Mouse (Mus musculus) megakaryocyte progenitor cell, adult 5-6 weeks (primary cell): ENCODE results near the gene Hmgcll1. TPM values are rescaled to one million over a fixed set of nuclear protein-coding genes. Genes with fewer than 3 reads are reported as not detected.

ENCODE experiments used
- ATAC-seq: replicated peaks from 2 replicates; pipeline ENCODE4 v1.8.0; 2016; ENCODE audit warnings: mild to moderate bottlenecking, moderate TSS enrichment, inconsistent platforms; ENCODE audit not compliant: poor library complexity
- total RNA-seq, 2 experiments: library from RNA; stranded (forward) in 1 of 2; stranded (reverse) in 1 of 2; fragments of 157-497, 149-512 nt in 1 of 2; fragments of 200-1000 nt in 1 of 2; gene quantifications; 2 replicates each; pipeline versions ENCODE4 v1.2.3 to v1.2.4; 2015 to 2017

Gene Hmgcll1
- total RNA-seq (2015): not detected in 2 replicates
- 1.5 TPM in 1 of 2 replicates, not detected in the other for total RNA-seq (2017)

DNA sequence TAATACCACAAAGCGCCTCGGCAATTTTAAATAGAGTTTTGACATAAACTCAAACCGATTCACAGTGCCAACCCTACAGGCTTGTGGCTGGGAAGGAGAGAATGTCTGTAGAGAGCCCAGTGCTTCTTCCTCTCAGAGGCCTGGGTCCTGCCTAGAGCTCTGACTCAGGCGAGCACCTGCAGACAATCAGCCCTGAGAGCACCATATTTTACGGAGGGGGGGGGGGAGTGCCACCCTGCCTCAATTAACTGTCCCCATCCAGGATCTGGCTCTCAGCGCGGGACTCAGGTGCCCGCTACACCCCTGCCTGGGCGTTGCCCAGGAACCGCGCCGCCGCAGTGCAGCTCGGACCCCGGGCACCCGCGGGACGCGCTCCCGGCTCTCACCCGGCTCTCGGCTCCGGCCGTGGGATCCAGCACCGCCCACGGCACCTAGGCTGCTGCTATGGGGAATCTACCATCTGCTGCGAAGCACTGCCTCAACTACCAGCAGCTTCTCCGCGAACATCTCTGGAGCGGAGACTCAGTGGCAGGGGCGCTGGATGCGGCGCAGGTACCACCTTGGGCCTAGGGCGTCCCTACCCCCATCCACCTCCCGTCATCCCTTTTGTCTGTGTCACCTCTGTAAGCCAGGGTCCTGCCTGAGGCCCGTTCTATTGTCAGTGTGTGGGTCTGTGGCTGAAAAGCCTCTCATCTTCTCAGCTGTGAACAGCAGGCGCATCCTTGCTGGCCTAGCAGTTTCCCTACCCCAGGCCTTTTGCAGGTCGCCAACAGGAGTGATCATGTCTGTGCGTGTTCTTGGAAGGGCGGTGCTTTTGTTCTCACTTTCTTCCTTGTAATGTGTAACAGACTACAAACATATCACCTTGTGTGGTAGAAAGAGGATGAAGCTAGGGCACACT, at the start of gene Hmgcll1:
Gene Hmgcll1 (plus strand): TSS at position 225 of the 901 bp plus-strand sequence.
- ATAC-seq: 0 out of 2 replicates have a peak, but pooled peaks have one; percentile 26

DNA sequence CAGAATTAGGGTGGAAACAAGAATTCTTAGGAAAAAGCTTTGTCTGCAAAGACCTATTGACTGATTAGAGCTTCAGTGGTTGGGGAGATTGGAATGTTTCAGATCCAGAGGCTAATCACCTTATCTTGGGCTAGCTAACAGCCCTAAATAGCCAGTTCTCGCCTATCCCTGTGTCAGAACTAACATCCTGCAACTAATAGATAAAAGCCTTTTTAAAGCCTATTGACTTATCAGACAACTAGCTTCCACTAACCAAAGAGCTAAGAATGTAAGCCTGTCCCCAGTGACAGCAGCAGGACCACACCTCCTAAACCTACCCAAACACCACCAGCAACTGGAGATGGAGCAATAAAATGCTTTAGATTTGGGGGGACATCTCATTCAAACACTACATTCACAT, 34.6 kb upstream of the Hmgcll1 start:
- peak; percentile 50 for ATAC-seq

DNA sequence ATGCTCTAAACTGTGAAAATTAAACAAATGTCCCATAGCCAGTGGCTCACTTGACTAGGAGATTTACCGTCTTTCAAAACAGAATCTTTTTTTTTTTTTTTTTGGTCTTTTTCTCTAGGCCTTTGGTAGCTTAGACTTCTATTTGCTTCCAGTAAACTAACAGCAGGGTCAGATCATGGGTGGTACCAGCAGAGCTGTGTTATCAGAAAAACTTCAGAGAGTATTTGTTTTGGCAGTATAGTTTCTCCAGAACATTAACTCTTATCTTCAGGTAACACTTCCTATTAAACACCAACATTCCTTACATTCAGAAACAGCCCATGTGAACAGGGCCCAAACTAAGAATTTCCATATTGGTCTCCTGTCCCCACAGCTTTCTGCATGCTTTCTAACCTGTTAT, 33.5 kb upstream of the Hmgcll1 start:
- no peak for ATAC-seq

DNA sequence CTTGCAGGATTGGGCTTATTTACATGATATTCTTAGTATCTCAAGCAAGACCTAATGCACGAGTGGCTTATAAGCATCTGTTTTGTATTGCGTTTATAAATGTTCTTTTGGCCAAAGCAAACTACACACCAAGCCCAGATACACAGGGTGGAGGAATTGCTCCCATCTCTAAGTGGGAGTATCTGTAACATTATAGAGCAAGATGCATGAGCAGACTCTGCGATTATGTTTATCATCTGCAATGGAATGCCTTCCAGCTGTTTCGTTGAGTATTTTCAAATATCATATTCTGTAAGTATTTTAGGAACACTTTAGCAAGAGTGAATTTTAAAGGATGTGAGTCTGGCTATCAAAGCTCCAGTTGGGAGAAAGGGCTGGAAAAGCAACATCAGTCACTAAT, 25.2 kb upstream of the Hmgcll1 start:
- no peak for ATAC-seq

DNA sequence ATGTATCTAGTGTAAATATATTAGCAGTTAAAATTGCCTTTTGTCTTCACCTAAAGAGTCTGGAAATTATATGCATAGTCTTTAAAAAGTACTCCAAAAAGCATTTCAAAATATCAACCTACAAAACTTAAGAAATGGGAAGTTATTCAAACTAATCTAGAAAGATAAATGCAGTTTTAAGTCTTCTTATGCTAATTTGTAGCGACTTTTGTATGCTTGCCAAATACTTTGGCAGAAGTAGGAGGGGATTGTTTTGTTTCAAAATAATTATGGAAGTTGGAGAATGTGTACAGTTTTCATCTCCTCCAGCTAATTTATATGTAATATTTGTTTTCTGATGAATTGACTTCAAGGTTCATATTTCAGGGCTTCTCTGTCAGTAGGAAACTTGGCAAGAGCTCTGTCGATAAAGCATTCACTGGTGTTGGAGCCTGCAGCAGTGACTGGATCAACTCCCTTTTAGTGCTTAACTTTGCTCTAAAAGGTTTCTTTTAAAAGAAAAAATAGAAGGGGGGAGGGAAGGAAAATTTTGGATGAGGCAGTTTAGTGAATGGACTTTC, 15.8 kb upstream of the Hmgcll1 start:
- ATAC-seq: no peak

DNA sequence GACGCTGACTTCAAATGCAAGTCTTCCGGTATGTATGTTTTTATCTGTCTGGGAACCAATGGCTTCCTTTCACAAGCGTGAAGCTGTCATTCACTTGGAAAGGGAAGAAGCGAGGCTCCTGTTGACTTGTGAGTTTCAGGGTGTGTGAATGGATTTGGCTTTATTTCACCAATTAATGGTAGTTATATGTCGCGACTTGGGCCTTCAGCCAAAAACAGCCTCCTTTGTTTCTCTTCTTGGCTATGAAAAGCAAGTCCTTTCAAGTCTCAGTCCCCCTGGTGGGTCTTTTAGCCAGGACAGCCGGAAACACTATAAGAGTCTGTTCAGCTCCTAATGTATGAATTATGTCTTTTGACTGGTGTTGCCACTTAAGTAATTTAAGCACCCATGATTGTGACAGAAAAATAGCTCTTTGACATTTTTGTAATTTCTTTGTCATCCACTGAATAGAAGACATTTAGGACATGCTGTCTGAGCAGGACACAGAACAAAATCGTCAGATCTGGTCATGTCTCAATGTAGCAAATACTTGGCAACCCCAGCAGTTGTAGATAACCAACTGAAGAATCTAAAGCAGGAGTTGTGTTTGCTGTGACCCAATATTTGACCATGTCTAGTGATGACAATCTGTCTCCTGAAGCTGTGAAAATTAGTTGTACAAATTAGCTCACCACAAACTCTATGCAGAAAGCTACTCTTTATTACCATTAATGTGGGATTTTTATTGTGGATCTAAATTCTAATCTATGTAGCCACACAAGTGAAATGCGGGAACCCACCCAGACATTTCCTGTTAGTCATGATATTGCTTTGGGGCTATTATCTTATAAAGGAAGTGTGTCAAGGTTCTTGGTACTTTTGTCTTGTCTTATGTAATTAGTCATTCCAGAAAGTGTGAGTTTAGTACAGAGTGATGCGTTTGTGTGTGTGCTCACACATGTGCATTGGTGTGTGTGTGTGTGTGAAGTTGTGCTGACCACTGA, 13.5 kb upstream of the Hmgcll1 start:
- ATAC-seq: 0 out of 2 replicates have a peak, but pooled peaks have one; percentile 11

DNA sequence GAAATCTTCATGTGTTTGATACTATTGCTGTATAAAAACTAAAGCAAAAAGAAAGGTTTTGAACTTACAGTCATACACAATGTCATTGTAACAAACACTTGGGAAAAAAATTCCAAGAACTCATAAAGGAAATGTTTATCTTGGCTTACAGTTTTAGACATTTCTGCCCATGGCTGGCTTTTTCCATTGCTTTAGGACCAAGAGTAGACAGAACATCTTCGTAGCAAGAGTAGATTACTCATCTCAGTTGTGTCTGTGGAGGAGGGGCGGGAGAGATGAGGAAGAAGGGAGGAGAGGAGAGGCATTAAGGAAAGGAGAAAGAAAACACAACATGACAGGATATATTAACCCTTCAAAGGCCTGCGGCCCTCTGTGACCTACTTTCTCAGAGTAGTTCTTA, 11.6 kb upstream of the Hmgcll1 start:
- no peak for ATAC-seq

DNA sequence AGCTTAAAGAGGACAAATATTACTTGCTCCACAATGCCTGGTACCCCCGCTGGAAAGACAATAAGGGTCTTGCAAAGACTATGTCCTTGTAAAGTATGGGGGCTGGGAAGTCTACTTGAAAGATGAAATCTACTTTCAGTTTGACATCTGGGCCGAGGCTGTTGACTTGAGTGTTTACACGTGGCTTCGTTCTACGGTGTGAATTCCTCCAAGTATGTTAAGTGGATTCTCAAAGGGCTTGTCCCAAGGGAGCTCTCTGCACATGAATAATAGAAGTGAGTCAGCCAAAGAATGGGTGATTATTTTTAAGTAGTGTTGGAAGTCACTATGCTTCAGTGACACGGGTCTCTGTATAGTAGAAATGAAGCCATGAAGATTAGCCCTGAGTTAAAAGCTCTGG, 11.0 kb upstream of the Hmgcll1 start:
- no peak for ATAC-seq

DNA sequence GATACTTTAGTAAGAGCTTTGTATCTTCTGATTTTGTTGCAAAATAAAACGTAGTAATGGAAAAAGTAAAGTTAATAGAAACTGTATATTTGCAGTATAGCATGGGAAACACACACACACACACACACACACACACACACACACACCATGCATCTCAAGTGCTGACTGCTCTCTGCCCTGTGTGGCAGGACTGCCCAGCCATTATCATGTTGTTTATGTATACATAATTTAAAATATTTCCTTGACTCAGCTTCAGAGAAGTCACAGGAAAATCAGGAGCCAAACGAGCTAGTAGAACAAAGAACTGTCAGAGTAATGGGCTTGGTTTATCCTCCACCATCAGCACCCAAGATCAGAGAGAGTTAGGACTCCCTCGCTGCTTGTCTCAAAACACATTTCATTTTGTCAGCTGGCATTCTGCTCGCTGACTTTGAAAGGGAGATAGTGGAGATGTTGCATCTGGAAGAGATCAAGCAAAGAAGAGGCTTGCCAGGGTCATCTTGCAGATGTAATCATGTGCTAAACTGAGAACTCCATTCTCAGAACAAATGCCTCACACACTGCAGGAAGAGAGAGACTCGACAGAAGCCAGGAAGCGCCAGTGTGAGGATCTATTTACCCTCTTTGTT, 7.2 kb upstream of the Hmgcll1 start:
- no peak for ATAC-seq

DNA sequence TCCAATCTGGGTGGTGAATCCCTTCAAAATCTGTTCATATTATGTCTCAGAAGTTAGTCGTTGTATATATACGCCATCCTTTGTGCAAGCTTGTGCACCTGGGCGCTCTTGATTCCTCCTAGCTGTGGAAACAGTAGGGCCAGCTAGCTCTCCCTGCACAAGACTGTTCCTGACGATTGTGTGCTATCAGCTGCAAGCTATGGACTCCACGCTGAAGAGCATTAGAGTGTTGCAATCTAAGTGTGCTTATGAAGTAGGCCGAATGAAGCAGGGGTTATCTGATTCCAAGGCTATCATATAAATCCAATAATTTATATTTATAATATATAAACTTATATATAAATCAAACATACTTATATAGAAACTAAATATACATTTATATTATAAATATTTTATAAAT, 866 bp upstream of the Hmgcll1 start:
- no peak for ATAC-seq

DNA sequence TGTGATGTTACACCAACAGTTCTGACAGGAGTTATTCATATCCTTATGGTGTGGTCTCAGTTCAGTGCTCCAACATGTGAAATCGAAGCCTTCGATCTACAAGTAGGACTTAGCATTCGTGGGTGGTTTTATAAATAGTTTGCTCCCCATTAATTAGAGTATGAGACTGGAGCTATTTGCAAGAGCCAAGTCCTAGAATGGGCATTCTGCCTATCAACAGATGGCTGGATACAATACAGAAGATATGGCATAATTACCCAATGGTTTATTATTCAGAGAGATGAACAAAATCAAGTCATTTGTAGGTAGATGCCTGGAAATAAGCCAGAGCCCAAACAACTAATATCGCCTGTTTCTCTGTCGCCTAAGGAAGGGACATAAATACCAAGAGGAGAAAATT, 1.3 kb downstream of the Hmgcll1 start:
- no peak for ATAC-seq

DNA sequence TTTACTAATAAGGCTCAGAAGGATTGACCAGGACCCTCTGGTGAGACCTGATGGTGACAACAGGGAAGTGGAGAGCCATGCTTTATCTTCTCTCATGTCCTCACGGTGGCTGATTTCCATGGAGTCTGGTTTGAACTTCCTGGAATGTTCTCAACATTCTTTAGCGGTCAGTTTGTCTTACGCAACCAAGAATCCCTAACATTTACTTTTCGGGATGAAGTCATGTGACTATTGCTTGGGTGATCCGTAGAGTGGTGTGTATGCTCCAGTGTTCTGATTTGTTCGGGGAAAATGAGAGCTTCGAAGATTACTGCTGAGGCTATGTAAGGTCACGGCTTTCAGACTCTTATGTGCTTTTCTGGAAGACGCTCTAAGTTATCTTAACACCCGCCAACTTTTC, 1.9 kb downstream of the Hmgcll1 start:
- no peak for ATAC-seq

DNA sequence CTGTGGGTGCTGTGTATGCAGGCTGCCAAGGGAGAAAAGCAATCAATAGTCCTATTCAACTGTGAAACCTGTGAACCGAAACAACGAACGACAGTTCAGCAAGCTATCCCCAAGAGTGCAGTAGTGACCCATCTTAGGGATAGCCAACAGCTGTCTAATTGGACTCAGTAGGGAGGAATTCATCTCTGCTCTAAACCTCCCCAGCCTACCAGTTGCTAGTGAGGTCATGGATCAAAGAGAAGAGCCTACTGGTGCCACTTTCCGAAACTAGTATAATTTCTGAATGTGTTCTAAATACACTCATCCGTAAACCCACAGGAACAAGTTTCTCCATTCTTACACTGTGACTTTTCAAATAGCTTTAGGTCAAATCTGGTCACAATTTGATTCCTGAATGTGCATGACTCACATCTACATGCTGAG, 8.9 kb downstream of the Hmgcll1 start:
- ATAC-seq: no peak

DNA sequence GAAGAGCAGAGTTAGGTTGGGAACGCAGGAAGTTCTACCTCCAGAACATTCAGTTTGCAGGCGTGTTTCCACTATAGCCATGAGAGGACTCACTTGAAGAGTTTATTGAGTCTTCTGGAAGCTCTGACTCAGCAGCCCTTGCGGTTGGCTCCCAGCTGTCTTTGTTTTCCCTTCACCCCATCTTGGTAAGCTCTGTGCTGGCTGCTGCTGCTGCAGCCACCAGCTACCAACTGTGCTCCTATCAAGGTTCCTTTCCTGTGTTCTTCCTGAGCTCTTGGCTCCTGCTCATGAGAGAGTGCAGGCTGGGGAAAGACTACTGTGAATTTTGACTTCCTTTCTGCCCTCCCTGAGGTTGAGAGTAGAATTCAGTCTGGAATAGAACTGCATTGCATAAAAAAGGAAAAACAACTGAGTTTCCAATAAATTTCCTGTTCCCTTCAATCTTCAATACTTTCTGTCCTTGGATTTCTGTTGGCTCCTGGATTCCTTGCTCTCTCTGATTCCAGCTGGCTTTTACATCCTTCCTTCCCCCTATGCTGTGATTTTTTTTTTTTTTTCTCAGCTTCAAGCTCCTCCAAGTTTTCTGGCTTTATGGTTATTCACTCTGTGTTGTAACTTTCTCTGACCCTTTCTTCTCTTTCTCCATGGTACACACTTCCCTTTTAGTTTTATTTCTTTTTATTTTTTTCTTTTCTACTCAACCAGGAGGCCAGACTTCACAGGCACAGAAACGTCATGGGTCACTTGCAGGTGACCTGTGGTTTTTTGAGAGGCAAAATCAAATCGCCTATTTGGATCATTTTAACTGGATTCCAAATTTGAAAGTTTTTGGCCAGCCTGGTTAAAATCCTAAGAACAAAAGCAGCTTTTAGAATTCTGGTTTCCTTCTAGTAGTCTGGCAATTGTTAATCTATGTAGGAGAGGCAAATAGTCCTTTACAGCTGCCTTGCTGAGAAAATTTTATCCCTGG, 9.9 kb downstream of the Hmgcll1 start:
- ATAC-seq: peak; percentile 48; the same call in 1 of the 2 replicates

DNA sequence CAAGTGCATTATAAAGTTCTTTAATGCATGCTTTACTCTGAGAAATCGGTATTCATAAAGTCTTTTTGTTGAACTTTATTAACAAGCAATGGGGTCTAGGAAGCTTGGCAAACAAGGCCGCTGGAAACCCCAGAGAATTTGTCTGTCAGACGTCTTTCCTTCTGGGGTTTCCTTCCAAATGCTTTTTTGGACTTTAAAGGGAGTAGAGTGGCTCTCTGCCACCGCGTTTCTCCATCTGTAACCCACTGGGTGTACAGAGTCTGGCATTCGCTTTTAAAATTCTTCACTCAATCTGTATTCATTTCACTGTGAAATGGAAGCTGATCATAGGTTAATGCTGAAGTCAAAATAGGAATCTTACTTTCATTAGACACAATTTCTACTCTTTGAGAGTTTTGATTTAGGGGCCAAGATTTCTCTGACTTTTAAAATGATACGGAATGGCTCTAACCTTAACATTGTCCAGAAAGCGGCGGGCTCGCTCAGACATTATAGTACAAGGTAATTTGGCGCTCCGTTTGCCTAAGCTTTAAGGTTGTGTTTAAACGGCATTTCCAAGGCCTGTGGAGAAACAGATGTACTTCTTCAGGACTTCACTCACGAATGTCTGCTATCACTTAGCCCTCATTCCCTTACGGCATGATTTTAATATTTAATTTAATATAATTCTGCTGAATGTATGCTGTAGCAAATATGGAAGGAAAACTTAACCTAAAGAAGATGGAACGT, 15.0 kb downstream of the Hmgcll1 start:
- ATAC-seq: no peak

DNA sequence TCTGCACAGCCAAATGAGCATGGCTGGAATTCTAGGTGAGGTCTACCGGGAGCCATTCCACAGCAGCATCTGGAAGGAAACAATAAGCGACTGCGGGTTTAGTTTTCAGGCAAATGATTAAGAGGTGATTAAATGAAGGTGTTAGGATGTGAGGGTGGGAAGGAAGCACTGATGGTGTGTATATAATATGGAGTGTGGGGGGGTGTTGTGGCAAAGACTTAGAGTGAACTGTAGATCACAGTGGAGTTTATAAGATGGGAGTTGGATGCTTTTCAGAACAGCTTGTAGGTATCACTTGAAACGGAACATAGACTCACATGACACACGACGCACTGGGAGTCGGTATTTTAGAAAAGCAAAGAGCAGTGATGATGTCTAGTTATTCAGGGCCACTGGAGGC, 20.4 kb downstream of the Hmgcll1 start:
- no peak for ATAC-seq

DNA sequence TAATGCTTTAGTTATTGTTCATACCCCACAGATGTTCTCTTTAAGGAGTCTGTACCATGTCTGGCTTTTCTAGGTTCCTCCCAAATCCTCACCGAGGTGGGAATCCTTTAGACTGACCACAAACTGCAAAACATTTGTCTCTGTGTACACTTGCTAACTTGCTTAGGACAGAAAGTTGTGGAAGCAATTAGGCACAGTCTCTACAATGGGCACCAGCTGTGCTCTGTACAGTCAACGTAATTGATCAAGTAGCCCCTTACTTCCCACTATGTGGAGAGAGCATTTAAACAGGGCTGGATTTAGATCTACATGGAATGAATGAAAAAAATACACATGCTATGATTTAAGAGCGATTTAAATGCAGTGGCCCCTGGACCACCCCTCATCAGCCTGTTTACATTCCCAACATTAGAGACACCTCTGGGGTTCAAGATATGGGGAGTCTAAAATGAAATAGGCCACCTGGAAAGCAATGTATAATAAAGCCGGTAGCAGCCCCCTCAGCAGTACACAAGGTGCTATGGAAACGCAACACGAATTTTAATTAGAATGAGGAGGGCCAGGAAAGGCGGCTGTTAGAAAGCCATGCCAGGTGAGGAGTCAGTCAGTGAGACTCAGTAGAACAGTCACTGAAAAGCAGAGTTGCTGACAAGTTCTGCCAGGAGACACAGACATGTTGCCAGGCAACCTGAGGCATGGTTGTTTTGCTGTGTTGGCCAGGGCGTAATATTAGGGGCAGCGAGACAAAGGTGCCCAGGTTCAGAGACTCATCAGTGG, 23.9 kb downstream of the Hmgcll1 start:
- no peak for ATAC-seq

DNA sequence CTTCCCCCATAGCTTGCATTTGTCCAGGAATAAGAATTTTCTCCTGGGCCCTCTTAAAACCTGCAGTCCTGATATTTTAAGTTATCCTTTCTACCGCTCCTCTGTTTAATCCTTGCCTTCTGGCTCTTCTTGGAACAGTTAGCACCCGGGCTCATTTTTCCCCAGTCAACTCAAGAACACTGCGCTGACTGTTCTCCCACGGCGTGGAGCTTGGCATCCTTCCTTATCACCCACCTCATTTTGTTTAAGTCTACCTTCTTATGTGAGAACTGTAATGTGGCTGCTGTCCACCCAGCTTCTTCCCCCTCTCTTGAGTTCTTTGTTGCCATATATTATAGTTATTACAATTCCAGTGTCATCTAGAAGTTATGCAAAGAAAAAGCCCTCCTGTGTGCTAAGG, 25.1 kb downstream of the Hmgcll1 start:
- no peak for ATAC-seq
